Mouse (Mus musculus) R1 (cell line): ENCODE measurements at regions not wholly inside any gene's neighbourhood (a gene's known extent, or its start where the extent isn't known, plus 50 kb on each side); places are given as distances from the start of the nearest gene placed in this dataset.

Source experiments
- DNase-seq: peaks from one replicate; pipeline ENCODE4 v3.0.0-alpha.2; 2018; ENCODE audit warnings: low read depth, low spot score

- DNase-seq = no peak
These were observed 53.6 kb downstream of the Gm10320 start for GRCm38 (mm10) chr13:98438206-98438605.

DNA sequence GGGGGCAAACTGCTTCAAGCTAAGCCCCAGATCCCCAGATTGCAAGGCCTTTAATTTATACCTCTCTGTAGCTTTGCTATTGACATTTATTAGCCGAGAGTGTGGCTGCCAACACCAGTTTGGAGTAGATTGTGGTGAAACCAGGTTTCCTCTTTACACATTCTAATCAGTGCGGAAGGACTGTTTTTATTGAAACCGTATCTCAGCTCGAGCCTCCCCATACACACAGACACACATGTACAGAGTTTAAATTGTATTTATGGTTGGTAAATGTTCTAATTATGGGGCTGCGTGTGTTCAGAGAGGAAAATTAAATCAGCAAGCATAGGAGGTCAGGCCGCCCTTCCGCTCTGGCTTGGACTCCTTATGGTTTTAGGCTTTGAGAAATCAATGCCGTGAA, 54.8 kb downstream of the Gm10320 start:
- no peak for DNase-seq

GRCm38 (mm10) chr13:98435245-98435975, 56.4 kb downstream of the Gm10320 start:
- no peak for DNase-seq

DNA sequence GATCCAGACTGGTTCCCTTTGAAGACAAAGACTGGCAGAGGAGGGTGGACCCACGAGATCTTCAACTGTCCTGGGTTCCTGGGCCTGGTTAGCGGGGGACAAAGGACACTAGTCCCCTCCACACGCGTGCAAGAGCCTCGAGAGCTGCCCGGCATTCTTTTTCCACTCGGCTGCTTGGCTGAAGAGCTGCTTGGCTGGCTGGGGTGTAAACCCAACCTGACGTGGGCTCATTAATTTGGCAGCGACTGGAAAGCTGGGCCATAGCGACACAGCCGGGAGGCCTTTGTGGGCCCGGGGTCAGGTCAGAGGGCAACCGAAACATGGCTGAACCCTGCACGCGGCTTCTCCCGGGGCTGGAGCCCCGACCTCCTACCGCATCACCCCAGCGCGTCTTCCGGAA, 62.0 kb downstream of the Gm10320 start:
- DNase-seq = no peak

GRCm38 (mm10) chr13:98427660-98428059, 64.1 kb downstream of the Gm10320 start:
- DNase-seq = peak; percentile 25

GRCm38 (mm10) chr13:98425026-98425425, 66.8 kb downstream of the Gm10320 start:
- DNase-seq = no peak

GRCm38 (mm10) chr13:98424000-98424399, 67.8 kb downstream of the Gm10320 start:
- DNase-seq = no peak

GRCm38 (mm10) chr13:98420419-98421043, 66.5 kb downstream of the Foxd1 start:
- DNase-seq = no peak

DNA sequence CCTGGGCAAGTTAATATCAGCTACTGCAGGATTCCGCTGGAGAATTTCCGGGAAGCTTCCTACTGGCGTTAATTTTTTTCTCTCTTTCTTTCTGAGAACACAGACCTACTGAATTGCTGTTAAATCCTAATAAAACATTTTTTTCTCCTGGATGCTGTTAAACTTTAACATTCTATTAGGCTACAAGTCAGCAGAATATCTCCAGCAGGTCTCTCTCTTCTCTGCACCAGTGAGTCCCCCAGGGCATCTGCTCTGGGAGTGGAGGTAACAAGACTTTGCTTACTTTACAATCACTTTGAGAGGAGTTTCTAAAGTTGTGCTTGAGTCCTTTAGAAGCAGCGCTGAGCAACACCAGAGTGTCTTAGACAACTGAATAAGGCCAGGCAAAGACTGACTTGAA, 63.7 kb downstream of the Foxd1 start:
- no peak for DNase-seq

DNA sequence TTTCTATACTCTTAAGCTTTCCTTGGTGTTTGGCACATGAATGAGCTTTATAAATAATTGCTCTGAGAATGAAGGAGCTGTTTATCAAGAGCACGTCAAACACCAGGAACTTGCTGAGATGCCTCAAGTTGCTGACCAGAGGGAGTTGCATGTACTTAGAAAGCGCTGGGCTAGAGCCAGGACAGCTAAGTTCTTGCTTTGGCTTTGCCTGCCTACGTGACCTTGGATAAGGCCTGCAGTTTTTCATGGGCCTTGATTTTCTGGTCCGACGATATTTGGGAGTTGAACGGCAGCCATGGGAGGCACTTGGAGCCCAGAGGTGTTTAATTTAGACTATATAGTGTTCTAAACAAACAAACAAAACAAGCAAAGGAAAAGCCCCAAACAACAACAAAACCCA, 62.4 kb downstream of the Foxd1 start:
- no peak for DNase-seq

- no peak for DNase-seq
These were observed 60.8 kb downstream of the Foxd1 start for GRCm38 (mm10) chr13:98414851-98415250.

DNA sequence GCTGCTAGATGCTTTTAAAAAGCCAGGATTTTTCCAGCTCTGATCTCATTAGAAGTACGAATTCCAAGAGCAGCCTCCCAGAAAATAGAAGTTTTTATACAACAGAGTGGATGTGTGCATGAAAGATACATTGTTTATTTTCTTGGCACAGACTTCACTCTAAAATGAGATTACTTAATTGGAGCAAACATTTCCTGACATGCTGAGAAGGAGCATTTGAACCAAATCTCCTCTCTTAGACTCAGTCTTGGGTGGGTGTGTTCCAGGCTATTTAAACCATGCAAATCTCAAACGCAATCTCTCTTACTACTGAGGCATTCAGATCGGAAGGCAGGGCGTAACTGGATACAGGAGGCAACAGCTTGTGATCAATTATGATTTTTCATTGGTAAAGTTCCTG, 59.2 kb downstream of the Foxd1 start:
- DNase-seq = no peak
